Mouse (Mus musculus): ENCODE results near the gene Ikzf4.

Ikzf4 gene

DNA sequence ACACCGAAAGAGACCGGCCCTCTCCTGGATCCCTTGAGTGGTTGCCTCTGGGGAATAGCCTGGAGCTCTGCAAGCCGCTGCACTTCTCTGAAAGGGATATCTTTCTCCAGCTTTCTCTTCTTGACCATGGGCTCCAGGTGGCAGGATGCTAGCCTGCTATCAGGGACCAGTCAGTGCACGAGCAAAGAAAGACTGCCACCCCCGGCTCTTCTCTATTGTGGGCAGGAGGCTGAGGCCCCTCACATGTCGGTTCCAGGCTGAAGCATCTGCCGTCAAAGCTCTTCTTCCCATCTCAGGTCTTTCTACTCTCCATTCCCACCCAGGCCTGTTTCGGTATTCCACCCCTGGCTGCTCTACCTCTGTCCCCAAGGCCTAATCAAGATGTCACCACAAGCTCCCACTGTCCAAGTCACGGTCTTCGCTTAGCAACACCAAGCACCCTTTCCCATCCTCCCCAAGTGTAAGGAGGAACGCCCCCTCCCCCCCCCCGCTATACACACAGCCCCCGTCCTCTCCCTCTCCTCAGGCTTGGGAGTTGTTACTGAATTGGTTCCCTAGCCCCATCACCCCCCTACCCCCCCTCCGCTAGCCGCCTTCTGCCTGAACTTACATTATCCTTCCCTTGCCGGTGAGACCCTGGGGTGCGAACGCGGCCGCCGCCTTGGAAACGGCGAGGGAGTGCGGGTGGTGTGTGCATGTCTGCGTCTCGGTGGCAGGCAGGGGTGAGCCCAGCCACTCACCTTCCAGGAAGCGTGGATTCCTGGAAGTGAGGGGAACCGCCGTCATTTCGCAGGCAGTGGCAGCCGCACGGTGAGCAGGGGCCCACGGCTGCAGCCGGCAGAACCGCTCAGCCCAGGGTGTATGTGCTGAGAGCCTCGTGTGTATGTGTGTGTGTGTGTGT lies at the start of gene Ikzf4:
Gene Ikzf4, minus strand, starts transcription at position 881 of the 901 bp plus-strand sequence.
- DNase-seq (ENCODE audit: low read depth, low spot score) = no peak

- no peak for DNase-seq (ENCODE audit: low read depth, low spot score)
Measured at GRCm38 (mm10) chr10:128695411-128695991, 49.7 kb upstream of the Ikzf4 start.

GRCm38 (mm10) chr10:128674469-128675008 lies 28.7 kb upstream of the Ikzf4 start:
- DNase-seq (ENCODE audit: low read depth, low spot score) = no peak

GRCm38 (mm10) chr10:128673763-128674468 lies 28.1 kb upstream of the Ikzf4 start, which contains the start of gene Suox:
Gene Suox, minus strand, starts transcription at chr10:128674073.
- no peak for DNase-seq (ENCODE audit: low read depth, low spot score)

DNA sequence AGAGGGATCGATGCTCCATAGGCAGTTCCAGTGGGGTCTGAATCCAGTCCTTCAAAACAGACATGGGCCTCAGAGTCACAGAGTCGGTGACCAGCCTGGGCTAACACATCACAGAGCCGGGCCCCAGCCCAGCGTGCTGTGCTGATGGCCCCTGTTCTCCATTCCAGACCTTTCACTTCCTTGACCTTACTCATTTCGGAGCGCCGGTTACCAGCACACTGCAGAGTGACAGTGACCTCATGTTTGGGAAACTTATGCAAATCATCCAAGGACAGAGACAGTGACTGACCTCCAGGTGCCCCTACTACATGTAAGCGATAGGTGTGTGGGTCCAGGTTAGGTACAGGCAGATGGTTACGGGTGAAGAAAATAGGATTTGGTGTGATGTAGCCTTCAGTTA lies 25.4 kb upstream of the Ikzf4 start:
- no peak for DNase-seq (ENCODE audit: low read depth, low spot score)

DNA sequence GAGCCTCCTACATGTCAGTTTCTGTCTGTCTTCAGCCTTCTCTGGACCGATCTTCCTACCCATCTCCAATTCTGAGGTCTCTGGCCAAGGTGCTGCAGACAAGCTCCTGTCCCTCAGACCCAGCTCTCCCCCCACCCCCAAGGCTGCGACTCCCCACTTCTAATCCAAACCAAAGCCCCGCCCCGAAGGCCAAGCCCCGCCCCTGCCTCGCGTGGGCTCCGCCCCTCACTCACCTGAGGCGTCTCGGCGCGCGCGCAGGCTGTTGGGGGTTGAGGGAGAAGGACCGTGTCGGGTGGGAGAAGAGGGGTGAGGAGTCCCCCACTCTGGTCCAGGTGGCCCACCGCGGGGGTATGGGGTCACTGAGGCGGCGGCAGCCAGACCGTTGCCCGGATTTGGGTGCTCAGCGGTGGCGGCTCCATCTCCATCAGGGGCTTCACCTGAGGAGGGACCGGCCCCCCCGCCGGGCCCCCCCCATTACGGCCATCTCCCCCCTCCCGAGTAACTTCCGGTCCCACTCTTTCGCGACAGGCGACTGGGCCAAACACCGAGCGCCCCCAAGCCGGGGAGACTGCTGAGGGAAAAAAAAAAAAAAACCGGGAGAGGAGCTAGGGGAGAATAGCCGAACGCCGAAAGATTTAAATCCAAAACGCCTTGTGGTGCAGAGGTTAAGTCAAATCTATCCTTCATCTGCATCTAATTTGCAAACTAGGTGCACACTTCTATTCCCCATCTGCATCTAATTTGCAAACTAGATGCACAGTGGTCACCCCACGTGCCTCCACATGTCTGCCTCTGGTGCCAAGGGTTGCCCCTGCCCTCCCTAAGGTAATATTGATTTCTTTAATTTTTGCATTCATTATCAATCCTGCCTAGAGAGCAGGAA lies 23.2 kb upstream of the Ikzf4 start:
- DNase-seq (ENCODE audit: low read depth, low spot score) = peak; percentile 54

- no peak for DNase-seq (ENCODE audit: low read depth, low spot score)
Measured at GRCm38 (mm10) chr10:128665806-128666205, 20.0 kb upstream of the Ikzf4 start.

GRCm38 (mm10) chr10:128665307-128665706 lies 19.5 kb upstream of the Ikzf4 start:
- no peak for DNase-seq (ENCODE audit: low read depth, low spot score)

GRCm38 (mm10) chr10:128664808-128665207 lies 19.0 kb upstream of the Ikzf4 start:
- DNase-seq (ENCODE audit: low read depth, low spot score) = no peak

- no peak for DNase-seq (ENCODE audit: low read depth, low spot score)
Measured at GRCm38 (mm10) chr10:128663441-128664220, 17.8 kb upstream of the Ikzf4 start.

DNA sequence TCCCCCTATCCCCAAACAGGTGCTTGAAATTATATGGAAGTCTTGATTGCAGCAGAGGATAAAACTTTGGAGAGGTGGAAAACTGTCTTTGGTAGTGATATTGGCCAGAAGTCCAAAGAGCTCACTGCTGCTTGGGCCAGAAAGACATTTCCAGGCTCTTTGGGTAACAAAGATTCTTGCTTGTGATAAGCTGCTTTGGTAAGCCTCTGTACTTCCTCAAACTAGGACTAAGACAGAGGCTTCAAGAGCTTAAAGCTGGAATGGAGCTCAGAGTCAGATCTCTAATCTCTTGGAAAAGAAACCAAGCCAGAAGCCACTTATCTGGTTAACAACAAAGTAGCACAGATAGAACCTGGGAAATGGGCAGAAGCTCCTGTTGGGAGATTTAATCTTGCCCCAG lies 16.7 kb upstream of the Ikzf4 start:
- DNase-seq (ENCODE audit: low read depth, low spot score) = no peak

- no peak for DNase-seq (ENCODE audit: low read depth, low spot score)
Measured at GRCm38 (mm10) chr10:128659490-128659889, 13.7 kb upstream of the Ikzf4 start.

- no peak for DNase-seq (ENCODE audit: low read depth, low spot score)
Measured at GRCm38 (mm10) chr10:128657844-128658243, 12.1 kb upstream of the Ikzf4 start.

DNA sequence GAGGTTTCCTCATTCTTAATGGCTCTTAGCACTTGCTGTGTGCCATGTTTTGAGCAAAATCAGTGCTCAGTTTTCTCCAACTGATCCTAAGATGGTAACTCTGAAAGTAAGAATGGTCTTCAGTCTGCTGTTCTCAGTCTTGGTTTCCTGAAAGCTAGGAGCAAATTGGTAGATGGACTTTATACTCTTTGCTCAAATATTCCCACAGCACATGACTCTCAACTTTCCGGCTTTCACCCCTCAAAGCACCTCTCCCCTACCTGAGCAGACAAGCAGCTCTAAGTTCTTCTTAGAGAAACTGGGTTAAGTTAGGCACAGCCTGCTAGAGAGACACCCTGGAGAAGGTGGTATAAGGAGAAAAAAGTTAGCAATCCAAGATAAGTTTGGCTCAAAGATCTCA lies 10.9 kb upstream of the Ikzf4 start:
- no peak for DNase-seq (ENCODE audit: low read depth, low spot score)

DNA sequence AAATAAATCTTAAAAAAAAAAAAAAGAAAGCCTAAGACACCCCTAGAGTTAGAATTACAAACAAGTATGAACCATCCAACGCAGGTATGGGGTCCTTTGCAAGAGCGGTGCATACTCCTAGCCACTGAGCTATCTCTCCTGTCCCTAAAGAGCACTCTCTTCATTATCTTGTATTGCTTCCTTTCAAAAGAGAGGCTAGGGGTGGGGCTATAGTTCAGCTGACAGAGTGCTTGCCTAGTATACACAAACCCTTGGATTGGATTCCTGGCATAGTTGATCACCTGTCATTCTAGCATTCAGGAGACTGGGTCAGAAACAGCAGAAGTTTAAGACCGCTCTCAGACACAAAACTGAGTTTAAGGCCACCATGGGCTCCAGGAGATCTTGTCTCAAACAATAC lies 9.5 kb upstream of the Ikzf4 start:
- no peak for DNase-seq (ENCODE audit: low read depth, low spot score)

GRCm38 (mm10) chr10:128653866-128654265 lies 8.1 kb upstream of the Ikzf4 start:
- no peak for DNase-seq (ENCODE audit: low read depth, low spot score)

DNA sequence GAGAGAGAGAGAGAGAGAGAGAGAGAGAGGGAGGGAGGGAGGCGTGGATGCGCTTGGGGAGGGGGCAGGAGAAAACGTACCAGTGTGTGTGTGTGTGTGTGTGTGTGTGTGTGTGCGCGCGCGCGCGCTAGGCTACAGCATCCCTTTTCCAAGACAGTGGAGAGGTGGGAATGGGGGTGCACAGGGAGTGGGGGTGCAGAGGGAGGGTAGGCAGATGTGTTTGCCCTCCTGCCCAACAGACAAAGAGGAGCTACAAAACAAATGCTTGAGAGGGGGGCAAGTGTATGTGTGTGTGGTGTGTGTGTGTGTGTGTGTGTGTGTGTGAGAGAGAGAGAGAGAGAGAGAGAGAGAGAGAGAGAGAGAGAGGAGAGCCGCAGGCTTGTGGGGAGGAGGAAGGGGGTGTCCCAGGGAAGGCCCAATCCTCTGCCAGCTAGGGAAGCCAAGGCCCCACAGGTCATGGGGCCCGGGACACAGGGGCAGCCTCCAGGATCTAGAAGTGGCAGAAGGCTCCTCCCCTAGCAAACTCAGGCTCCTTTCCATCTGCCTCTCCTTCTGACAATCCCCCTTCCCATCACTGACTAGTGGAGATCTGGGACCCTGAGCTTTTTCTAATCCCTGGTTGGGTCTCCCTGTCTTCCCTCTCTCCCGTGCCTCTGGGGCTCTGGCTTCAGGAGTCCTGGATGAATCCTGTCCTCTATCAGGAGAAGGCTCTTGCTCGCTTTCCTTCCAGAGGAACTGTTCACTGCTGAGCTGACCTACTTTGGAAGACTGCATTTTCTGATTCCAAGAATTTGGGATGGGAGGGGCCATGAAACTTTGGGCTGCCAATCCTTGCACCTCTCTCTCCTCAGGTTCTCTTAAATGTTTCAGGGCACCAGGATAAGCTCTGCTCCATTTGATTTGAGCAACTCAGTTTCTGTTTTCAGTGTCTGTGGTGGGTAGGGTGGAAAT lies 623 bp upstream of the Ikzf4 start:
- DNase-seq (ENCODE audit: low read depth, low spot score) = no peak

- no peak for DNase-seq (ENCODE audit: low read depth, low spot score)
Measured at GRCm38 (mm10) chr10:128642749-128643148, 3.0 kb downstream of the Ikzf4 start.

- no peak for DNase-seq (ENCODE audit: low read depth, low spot score)
Measured at GRCm38 (mm10) chr10:128641871-128642270, 3.9 kb downstream of the Ikzf4 start.

All from WW6 (cell line).